Mouse (Mus musculus) mature B cell (primary cell): ENCODE results near the gene Ccl22.

Source experiments
- in situ Hi-C: fragments of 300-500 bp; cut with MboI; formaldehyde crosslinking; loops from 2 replicates; pipeline ENCODE4 v1.14.3; 2019

The Ccl22 gene

DNA sequence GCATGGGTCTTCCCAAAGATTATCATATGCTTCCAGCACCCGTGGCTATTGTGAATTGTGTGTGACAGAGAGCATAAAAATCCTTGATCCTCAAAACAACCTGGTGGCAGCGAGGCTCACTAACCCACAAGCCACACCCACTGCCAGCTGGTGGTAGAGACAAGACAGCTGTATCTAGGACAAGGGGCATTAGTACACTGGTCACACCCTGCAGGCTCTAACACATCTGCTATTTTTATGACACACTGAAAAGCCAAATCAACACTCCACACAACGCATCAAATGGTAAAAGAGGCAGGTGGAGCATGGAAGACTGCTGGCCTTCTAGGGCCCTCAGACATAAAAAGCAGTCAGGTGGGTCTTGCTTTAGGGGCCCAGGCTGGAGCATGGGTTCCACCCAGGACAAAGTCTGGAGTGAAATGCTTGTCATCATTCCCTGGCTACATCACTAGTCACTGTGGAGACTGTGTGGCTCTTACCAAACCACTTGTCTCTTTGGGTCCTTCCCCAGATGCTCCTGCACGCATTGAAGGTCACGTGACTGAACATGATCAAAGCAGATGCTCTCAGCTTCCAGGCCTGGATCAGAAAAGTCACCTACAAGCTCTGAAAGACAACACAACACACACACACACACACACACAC lies 11.4 kb upstream of the Ccl22 start:
- in situ Hi-C loops: no loop called here

DNA sequence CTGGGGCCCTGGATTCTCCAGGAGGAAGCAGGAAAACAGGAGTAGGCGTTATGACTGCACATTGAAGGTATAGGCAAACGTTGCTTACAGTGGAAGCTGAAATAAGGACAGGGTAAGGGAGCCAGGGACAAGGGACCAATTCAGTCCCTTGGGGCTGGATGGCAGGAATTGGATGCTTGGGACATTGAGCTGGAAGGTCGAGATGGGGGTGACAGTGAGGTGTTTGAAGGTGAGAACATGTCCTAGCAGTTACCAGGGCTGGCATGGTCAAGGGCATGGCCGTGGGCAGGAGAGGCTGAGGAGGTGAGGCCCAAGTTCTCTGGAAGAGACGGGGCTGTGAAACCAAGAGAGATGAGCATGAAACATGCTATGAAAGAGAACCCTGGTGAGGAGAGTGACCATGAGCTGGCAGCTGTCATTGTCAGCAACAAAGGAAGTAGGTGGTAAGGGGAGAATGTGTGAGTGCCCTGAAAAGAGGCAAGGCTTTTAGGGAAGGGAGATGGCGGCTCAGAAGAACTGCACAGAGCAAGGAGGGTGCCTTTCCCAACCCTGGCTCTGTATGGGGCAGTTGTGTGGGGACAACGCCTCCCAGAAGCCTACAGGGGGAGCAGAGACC lies 10.5 kb upstream of the Ccl22 start:
- in situ Hi-C loops: no loop called here

DNA sequence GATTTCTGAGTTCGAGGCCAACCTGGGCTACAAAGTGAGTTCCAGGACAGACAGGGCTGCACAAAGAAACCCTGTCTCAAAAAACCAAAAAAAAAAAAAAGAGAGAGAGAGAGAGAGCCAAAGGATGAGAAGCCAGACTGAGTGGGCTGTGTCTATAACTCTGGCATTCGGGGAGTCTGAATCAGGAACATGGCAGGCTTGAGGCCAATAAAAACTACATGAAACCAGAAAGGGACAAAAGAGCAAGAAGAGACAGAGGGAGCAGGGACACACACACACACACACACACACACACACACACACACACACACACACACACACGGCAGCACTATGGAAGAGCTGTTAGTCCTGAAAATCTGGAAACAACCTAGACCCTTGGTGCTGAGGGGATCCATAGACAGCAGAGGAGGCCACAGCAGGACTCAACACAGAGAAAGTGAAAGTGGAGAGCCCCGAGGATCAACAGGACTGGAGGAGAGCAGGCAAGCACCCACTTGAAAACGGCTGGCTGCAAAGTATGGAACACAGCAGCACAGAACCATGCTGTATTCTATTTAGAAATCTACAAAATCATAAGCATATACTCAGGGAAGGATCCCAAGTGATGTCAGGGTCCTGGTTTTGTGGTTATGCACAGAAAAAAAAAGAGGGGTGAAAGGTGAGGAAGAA lies 9.8 kb upstream of the Ccl22 start:
- in situ Hi-C loops: no loop called here

DNA sequence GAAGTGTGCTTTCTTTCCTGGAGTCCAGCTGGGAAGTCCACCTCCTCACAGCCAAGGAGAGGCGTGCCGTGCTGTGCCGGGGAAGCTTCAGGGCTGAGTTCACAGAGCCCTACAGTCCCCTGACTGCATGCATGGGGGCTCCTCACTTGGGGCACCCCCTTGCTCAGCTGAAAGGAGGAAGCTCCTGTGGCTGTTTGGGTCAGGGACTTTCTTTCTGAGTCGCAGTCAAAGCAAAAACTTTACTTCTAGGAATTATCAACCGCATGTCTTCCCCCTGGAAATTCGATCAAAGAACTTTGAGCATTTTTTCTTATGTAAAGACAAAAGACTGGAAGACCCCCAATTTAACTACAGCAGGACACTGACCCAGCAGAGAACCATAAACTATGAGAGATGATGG lies 5.6 kb upstream of the Ccl22 start:
- in situ Hi-C loops: no loop called here

DNA sequence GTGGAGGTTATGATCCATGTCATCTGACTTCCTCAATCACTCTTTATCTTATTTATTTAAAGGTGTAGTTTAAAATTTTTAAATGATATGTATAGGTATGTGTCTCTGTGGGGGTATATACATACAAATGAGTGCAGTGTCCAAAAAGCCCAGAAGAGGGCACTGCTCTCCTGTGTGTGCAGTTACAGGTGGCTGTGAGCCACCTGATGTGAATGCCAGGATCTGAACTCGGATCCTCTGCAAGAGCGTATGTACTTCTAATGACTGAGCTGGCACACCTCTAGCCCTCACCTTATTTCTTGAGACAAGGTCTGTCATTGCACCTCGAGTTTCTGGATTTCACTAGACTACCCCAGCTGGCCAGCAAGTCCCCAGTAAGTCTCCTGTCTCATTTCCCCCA lies 4.8 kb upstream of the Ccl22 start:
- in situ Hi-C loops: no loop called here

DNA sequence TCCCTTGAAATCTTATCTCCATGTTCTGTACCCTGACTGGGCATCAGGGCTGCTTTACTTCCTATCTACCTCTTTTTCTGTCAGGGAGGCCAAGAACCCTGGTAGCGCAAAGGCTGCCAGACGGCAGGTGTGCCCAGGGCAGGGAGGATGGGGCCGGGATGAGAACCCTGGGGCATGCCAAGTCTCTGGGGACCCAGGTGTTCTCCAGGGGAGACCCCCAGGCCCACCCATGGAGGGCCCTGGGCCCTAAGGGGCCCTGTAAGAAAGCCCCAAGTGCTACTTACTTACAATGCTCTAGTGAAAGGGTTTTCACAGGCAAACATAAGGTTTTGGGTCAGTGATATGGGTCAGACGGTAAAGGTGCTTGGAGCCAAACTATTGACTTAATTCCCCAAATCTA lies 3.7 kb upstream of the Ccl22 start:
- in situ Hi-C loops: no loop called here

DNA sequence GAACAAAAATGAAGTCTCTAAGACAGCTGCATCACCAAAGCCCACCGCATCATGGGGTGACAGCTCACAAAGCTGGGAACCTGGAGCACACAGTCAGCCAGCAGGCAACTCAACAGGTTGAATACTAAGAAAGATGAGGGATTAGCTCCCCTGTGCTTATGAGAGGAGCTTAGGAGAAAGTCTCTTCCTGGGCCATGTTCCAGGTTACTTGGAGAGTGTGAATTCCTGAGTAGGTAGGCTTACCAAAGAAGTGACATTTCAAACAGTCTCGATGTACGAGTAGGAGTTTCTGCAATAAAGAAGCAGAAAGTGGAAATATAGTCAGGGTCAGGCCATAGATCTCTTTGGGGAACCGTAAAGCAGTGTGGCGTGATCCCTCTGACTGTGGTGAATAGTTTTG lies 906 bp upstream of the Ccl22 start:
- in situ Hi-C loops: no loop called here

DNA sequence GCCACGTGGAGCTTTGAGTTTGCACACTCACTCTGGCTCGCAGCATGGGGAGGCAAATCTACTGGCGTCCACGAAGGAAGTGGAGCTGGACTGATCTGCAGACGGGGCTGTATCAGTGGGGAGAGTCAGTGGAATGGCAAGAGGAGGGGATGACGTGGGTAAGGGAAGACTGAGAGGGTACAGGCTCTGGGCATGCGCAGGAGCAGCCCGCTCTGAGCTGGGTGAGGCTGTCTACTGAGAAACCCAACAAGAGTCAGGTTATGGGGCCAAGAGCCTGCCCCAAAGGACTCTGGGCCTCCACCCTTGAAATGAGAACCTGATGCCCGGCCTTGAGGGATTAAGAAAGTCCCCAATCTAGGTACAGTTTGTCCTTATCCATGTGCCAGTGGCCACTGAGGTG lies 418 bp upstream of the Ccl22 start:
- in situ Hi-C loops: no loop called here

DNA sequence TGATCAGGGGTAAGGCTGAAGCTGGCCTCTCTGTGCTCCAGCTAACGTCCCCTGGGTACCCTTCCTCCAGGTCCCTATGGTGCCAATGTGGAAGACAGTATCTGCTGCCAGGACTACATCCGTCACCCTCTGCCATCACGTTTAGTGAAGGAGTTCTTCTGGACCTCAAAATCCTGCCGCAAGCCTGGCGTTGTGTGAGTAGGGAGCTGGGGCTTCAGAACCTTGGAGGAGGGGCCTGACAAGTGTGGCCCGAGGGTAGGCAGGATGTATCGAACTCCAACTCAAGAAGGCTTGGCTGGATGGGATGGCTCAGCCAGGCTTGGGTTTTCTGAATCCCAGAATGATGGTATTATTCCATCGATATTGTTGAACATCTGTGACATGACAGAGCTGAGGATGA lies 1.4 kb downstream of the Ccl22 start:
- in situ Hi-C loops: no loop called here

DNA sequence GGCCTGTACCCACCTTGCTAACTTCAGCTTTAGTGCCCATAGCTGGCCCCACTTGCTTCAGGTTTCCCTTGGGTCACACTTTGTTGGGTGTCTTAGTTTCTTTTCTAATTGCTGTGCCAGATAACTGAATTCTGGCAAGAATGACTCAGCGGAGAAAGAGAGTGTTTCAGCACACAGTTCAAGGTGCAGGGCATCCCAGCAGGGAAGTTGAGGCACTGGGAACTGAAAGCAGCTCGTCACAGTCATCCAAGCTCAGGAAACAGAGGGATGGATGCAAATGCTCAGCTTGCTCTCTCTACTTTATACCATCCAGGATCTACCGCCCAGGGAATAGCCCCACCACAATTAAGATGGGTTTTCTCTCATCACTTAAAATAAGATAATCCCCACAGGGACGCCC lies 3.0 kb downstream of the Ccl22 start:
- in situ Hi-C loops: no loop called here

DNA sequence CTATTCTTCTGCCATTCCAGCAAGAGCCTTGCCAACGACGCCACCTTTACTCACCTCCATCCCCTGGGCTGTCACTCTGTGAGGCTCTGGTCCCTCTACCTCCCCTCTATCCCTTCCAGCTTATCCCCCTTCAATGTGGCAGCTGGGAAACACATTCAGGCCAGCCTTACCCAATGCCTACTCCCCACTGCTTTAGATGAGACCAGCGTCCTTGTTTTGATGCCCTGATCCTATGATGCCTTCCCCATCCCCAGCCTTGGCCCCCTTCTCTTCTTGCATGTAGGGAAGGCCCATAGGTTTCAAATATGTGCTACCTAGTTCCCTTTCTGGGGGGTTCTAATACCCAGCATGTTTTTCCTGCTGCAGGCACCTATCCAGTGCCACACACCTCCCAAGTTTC lies 4.6 kb downstream of the Ccl22 start:
- in situ Hi-C loops: no loop called here

DNA sequence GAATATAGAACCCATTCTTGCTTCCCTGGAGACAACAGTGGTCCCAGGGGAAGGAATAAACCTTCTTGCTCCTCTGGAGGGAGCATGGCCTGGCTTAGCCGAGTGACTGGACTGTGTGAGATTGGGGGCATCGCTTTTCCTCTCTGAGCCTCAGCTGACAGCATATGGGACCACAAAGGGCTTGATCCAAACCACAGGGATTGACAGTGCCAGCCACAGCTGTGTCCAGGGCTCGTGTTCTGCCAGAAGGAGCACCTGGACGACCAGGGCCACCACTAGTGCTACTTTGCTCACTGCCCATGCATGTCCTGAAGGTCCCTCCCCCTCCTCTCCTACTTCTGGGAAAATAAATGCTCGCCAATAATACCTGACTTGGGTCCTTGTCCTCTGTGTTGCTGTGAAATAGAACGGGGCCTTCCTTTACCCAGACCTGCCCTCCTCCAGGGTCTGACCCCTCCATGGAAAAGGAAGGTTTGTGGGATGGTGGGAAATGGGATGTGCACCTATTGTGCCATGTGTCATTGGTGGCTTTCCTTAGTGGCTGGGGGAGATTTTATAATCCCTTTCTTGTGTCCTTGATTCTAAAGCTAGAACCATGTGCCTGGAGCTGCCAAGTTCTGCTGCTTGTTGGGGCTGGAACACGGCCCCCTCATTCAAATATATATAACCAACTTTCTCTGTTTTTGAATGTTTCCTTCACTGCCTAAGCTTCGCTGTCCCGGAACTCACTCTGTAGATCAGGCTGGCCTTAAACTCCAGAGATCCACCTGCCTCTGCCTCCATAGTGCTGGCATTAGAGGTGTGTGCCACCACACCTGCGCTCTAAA lies 5.8 kb downstream of the Ccl22 start:
- in situ Hi-C loops: no loop called here

DNA sequence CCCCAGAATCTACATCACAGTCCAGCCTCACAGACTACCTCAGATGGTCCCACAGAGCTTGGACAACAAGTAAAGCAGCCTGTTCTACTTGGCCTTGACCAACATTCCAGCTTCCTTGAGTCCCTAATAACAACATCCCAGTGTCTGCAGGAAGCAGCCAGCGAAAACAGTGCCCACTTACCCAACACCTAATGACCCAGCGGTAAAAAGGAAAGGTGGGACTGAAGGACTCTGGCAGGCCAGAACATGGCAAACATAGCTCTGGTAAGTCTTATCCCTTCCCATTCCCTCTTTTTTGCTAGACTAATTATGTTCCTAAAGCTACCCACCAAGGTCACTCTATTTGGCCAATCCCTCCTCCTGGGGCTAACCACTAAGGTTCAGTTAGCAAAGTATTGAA lies 8.6 kb downstream of the Ccl22 start:
- in situ Hi-C loops: no loop called here

DNA sequence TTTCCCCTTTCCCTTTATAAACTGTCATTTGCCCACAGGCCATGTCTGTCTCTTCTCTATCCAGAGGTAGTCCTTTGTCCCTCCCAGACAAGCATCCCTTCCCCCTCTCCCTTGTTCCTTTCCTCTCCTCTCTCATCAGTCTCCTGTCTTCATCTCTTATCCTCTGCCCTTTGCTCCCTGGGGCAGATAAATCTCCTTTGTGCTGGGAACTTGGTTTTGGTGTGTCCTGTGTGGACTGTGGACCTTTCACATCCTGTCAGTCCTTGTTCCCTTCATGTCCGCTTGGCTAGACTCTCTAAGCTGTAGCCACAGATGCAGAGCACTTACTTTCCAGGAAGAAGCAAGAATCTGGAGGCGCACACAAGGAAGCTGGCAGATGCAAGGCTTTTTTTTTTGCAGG lies 9.1 kb downstream of the Ccl22 start:
- in situ Hi-C loops: no loop called here

DNA sequence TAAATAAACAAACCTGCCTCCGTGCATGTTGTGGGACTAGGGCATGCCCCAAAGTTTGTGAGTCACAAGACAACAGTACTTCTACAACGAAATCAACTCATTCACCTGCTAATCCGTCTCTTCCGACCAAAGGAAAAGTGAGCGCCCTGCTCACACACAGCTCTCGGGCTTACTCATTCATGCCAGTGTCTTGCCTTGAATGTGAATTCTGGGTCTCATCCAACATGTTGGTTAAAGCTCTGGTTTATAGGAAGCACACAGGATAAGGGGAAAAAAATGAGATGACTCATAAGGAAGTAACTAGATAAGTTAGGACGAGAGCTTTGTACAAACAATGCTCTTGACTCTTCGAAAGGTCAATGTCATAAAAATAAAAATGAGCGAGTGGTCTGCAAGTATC lies 21.6 kb downstream of the Ccl22 start:
- in situ Hi-C loops: no loop called here

DNA sequence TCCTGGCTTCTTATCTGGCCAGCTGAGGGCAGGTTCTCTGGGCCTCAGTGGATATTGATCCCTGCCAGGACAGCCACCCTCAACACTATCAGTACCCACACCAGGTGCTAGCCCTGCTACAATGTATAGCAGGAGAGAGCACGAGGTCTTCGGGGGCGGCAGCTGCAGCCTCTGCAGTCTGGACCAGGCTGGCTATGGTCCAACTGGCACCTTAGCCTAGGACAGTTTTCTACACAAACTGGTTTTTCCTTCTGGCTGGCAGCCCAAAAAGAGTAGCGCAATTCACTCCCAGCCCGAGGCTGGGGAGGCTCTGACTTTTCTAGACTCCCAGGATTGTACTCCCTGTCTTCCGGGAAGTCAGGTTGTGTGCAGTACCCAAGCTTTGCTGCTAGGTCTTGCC lies 25.6 kb downstream of the Ccl22 start:
- in situ Hi-C loops: no loop called here

DNA sequence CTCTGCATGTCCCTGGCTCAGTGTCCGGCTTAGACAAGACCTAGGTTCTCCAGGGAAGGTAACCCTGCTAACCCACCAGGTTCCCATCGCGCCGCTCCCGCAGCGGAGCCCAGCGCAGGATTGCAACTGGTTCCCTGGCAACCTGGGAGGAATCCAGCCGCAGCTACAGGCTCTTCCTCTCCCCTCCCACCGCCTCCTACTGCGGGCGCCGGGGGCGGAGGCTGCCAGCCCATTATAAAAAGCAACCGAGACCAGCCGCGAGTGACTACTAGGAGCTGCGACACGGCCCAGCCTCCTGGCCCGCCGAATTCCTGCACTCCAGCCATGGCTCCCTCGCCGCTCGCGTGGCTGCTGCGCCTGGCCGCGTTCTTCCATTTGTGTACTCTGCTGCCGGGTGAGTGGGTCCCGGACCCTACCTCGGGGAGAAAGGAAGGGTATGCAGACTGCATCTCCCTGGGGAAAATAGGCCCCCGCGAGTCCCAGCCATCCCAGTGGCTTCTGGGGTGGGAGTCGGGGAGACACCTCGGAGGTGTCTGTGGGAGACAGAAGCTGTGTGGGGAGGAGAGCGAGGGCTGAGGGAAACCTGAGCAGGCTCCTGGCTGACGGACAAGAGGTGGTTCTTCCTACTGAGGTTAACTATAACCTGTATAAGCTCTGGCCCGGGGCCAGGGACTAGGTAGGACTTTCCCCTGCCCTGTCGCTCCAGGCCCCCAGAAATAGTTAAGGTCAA lies 26.7 kb downstream of the Ccl22 start, which contains the start of gene Cx3cl1:
TSS of gene Cx3cl1 (plus strand) at position 69 of the 730 bp plus-strand sequence.
- in situ Hi-C loops: no loop called here

DNA sequence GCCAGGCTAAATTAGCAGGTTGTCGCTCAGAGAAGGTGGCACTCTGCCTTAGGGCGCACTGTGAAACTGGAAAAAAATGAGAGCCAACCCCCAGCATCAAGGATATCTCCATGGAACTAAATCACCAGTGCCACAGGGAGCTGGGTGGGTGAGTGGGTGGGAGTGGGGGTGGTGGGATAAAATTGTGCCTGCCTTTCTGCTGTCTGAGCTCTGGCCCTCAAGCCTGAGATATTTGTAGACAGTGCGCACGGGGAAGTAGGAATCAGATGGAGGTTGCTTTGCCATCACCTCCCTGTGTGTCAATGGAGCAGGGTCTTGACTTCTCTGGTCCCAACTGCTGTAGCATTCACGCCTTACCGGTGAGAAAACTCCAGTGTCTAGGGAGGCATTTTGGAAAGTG lies 27.7 kb downstream of the Ccl22 start:
- in situ Hi-C loops: no loop called here

DNA sequence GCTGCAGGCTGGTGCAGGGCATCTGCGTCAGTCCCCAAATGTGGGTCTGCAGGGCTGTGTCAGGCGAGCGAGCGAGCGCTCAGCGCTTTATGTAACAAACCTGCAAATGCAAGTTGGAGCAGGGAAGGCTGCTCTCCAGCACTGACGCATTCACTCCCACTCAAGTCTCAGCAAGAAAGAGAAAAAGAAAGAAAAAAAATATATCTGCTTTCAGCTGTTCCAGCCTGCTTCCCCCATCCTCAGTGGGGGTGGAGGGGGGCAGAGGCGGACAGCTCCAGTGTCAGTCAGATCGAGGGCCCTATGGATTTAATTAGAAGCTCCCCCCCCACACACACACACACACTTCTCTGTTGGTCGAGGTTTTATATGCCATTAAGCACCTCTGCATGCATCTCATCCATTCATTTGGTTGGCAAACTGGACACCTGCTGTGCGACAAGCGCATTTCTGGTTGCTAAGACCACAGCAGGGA lies 28.3 kb downstream of the Ccl22 start:
- in situ Hi-C loops: no loop called here

DNA sequence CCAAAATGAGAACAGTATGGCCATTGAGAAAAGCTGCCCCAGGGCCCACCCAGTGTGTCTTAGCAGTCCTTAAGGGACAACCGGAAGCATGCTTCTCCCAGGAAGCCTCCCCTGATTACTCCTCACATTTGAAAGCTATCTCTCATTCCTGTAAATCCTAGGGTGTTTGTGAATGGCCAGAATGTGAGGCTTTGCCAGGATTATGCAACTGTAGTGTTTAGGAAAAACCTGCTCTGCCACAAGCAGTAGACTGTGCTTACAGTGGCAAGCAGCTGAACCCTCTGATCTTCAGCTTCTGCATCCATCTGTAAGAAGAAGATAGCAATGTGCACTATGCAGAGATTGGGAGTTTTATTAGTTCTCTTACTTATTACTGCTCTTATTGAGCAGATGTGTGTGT lies 29.2 kb downstream of the Ccl22 start:
- in situ Hi-C loops: no loop called here

DNA sequence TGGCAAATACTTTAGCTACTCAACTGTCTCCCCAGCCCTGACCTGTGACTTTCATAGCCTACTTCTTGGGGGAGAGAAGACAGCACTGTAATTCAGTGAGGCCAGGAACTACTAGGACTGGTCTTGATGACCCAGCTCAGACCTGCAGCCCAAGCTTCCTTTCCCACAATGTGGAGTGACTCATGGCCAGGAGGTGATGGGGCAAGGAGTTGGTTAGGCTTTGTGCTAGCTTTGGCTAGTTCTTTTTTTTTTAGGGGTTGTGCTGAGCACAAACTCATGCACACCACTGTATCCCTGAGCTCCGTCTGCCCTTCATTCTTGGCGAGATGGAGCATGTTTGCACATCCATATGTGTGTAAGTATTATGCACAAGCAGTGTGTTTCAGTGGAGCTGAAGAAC lies 31.0 kb downstream of the Ccl22 start:
- in situ Hi-C loops: no loop called here

DNA sequence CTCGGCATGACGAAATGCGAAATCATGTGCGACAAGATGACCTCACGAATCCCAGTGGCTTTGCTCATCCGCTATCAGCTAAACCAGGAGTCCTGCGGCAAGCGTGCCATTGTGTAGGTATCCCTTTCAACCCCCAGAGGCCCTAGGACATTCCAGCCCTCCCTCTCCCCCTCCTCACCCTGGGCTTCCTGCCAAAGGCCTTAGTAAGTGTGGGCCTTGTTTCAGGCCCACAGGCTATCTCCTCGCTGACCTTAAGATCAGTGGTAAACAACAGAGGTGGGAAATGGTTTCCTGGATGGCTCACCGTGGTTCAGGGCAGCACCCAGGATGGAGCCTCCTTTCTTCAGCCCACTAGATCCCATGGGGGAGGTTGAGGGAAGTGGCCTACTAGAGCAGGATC lies 32.6 kb downstream of the Ccl22 start:
- in situ Hi-C loops: no loop called here
